Mouse (Mus musculus) Patski (cell line): ENCODE results near the gene Otud7b. TPM values are rescaled to one million over a fixed set of nuclear protein-coding genes. Genes with fewer than 3 reads are reported as not detected.

Experiments
- ATAC-seq: fragments of 100-300 bp; one replicate; pipeline ENCODE4 v1.8.0; 2021
- CTCF ChIA-PET: fragments of 350-600 bp; sonication (Branson Sonifier 250); formaldehyde crosslinking; loops from one replicate; lab custom pipeline; 2022; ENCODE audit warnings: inconsistent platforms; lab: Charles Lee
- POLR2A ChIA-PET: fragments of 350-600 bp; sonication (Branson Sonifier 250); formaldehyde crosslinking; loops from one replicate; lab custom pipeline; 2022; ENCODE audit warnings: antibody characterized with exemption, inconsistent platforms; lab: Charles Lee
- DNase-seq: peaks from one replicate; pipeline ENCODE4 v3.0.0-alpha.2; 2011; ENCODE audit warnings: low read depth, low spot score
- H3K27me3 ChIP-seq: fragments of 371-371 bp; one replicate; pipeline ENCODE4 v1.5.1; 2021
- CTCF ChIP-seq: fragments of 100-300 bp; IDR thresholded peaks from one replicate; pipeline ENCODE4 v1.5.1; 2021
- in situ Hi-C: fragments of 300-500 bp; cut with MboI; formaldehyde crosslinking; loops from 3 replicates; pipeline ENCODE4 v1.11.1; 2018; ENCODE audit warnings: low pct_unique_long_range_greater_than_20kb, mixed read lengths
- polyA plus RNA-seq: library from polyadenylated mRNA; unstranded; gene quantifications from one replicate; pipeline ENCODE4 v1.2.3, GENCODE M21; 2021

The Otud7b gene
- polyA plus RNA-seq, result 45.3 TPM

DNA sequence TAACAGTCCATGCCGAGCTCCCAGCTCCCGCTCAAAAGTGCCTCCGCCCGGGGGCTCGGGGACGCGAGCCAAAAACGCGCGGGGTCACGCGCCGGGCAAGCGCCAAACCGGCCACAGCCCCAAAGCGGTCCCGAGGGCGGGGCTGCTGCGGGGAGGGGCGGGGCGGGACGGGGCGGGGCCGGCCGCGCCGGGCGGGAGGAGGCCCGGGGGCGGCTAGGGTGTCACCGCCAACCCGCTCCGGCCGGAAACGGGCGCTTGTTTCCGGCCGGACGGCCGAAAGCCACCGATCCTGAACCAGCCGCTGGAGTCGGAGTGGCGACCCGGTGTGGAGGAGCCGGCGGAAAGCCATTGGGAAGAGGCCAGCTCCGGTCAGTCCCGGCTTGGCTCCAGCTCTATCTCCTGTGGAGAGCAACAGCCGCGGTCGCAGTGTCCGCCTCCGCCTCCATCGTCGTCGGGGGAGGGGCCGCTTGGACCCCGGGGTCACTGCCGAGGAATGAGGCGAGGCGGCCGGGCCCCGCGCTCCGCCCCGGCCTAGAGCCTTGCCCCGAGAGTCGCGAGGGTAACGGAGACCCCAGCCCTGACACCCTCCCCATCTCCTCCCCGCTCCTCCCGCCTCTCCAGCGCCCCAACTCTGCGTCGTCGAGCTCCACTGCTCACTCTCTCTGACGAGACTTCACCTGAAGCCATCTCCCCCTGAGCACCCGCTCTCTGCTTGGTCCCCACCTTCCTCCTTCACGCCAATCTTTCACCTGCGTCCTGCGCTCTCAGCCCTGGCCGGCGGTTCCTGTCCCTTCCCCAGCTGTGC is at the start of gene Otud7b:
Gene Otud7b, plus strand, starts transcription at position 267 of the 805 bp plus-strand sequence.
- in situ Hi-C loops, result no loop called here
- ATAC-seq, result peak; percentile 78
- no peak for TF ChIP-seq CTCF
- H3K27me3 ChIP-seq, result no peaks in the 10 kb centered on the region
- CTCF ChIA-PET, result interaction anchor here (1.2 to 3.9 kb wide), 6 partner anchors 13 to 141 kb away, joined by 3 to 25 read pairs (median 10); no protein-coding TSS in a partner anchor
- no peak for DNase-seq
- POLR2A ChIA-PET, result interaction anchor here (0.6 to 3.1 kb wide), 13 partner anchors 9 to 371 kb away, joined by 3 to 10 read pairs (median 4); partner anchors contain the start of genes Bola1 and Hist2h2ab

DNA sequence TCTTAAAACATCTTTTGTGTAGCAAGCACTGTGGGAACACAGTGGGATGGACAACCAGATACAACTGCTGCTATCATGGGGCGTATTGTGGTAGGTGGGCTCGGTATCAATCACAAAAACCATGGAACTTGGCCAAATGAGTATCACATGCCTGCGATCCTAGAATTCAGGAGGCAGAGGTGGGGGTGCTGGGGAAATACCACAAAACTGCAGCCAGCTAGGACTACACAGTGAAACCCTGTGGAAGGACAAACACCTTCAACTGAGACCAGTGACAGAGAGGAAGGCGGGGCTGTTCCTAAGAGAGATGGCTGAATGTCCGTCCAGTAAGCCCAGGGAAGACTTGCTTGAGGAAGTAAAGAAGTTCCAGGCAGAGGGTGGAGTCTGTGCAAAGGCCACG is 49.0 kb upstream of the Otud7b start:
- in situ Hi-C loops, result loop anchor here (5.0 kb wide), 2 partner anchors 93 to 173 kb away; partner anchors contain the start of gene Ciart
- H3K27me3 ChIP-seq, result no peaks in the 10 kb centered on the region
- ATAC-seq, result no peak
- no peak for DNase-seq
- TF ChIP-seq CTCF, result no peak
- CTCF ChIA-PET, result interaction anchor here (1.0 kb wide), 1 partner anchor 89 kb away, joined by 3 read pairs; no protein-coding TSS in a partner anchor
- POLR2A ChIA-PET, result no interaction called here

DNA sequence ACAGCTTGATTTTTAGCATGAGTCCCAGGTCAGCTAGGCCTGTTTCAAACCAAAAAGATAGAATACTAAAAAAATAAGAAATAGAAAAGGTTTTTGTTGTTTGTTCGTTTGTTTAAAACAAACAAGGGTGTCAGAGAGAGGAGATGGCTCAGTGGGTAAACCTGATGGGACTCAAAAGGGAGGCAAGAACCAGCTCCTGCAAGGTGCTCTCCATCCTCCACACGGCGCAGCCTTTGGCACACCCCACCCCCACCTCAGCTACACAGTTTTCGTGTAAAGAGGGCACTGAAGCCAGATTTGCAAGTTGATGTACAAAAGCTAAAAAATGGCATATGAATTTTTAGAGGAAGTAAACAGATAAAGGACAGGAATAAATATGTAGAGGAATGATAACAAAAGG is 48.3 kb upstream of the Otud7b start:
- no peak for TF ChIP-seq CTCF
- ChIA-PET CTCF (interaction anchor here (1.0 to 3.1 kb wide), 4 partner anchors 11 to 97 kb away, joined by 3 to 11 read pairs (median 4); no protein-coding TSS in a partner anchor), POLR2A (interaction anchor here (0.8 kb wide), 1 partner anchor 90 kb away, joined by 3 read pairs; no protein-coding TSS in a partner anchor)
- no peaks in the 10 kb centered on the region for H3K27me3 ChIP-seq
- DNase-seq (no peak), ATAC-seq (no peak)
- in situ Hi-C loops, result loop anchor here (5.0 kb wide), 2 partner anchors 94 to 174 kb away; partner anchors contain the start of gene Ciart

DNA sequence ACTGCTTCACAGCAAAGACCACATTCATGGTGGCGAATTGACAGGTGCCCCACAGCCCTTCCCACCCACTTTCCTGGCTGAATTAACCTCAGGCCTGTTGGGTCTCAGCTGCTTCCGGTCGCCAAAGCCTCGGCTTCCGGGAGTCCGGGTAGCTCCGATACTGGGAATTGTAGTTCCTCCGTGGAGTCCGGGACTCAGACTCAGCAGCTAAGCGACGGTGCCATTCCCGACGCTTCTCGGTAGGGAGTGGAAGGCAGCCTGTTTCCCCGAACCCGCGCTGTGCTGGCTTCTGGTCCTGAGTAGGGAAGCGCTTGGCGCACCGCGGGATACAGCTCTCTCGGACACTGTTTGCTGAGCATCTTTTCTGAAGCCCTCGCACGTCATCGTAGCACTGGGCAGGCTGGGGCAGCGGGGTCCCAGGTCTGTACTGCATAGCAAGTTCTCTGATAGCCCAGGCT is 46.6 kb upstream of the Otud7b start:
- no peaks in the 10 kb centered on the region for H3K27me3 ChIP-seq
- ChIA-PET CTCF (interaction anchor here (0.8 to 14.3 kb wide), 12 partner anchors 9 to 160 kb away, joined by 3 to 190 read pairs (median 4); no protein-coding TSS in a partner anchor), POLR2A (interaction anchor here (0.7 to 1.9 kb wide), 8 partner anchors 8 to 163 kb away, joined by 3 to 11 read pairs (median 4); partner anchors contain the start of genes Bola1, Hist2h2ab, Hist2h2ac and Hist2h2be)
- ATAC-seq (peak; percentile 96), DNase-seq (peak; percentile 84)
- no peak for TF ChIP-seq CTCF
- in situ Hi-C loops, result loop anchor here (5.0 kb wide), 2 partner anchors 95 to 175 kb away; partner anchors contain the start of gene Ciart

DNA sequence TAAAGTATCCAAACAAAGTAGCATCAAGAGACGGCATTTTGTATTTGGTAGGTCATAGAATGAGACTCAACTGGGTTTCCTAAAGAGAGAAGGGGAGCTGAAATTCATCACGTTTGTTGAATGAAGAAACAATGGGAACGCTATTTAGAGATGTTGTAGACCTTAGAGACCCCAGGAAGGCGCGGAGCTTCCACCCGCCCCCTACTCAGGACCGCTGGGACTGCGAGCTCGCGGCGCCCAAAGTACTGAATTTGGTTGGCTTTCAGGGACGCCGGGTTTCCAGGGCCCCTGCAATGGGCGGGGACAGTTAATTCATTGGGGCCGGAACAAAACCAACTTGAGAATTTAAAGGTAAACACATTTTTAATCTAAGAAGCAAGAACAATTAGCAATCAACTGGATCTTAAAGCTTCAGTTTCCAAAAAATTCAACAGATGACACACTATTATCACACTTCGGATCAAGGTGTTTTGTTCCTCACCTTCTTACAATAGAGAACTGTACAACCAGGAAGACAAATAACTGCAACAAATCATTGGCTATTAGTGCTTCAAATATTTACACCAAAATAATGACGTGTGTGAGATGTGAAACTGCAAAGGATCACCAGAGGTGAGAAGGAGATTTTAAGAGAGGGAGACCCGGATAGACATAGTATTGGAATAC is 46.0 kb upstream of the Otud7b start, which contains the start of gene Vps45:
Gene Vps45, minus strand, starts transcription at position 236 of the 666 bp plus-strand sequence.
- POLR2A ChIA-PET, result interaction anchor here (0.7 to 1.9 kb wide), 7 partner anchors 8 to 162 kb away, joined by 3 to 11 read pairs (median 4); partner anchors contain the start of genes Bola1, Hist2h2ab, Hist2h2ac and Hist2h2be
- no peak for DNase-seq

DNA sequence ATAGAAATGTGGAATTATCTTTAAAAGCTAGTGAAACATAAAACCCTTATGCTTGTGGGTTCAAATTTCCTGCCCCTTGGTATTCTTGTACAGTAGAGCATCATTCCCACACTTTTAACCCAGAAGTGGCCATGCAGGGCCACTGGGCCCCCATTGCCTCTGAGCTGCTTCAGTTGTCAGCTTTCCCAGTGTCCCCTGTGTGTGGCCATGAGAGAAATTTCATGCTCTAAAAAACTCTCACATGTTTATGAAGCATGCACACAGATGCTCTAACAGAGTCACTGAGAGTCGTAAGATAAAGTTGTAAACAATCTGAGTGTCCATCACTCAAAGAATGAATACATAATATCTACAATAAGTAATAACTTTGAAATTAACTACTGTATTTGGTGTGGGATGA is 44.2 kb upstream of the Otud7b start:
- TF ChIP-seq CTCF, result no peak
- POLR2A ChIA-PET, result interaction anchor here (0.6 kb wide), 2 partner anchors 16 to 147 kb away, joined by 3 to 4 read pairs; no protein-coding TSS in a partner anchor
- CTCF ChIA-PET, result interaction anchor here (1.2 to 14.3 kb wide), 7 partner anchors 9 to 174 kb away, joined by 3 to 190 read pairs (median 5); partner anchors contain the start of gene Mtmr11
- ATAC-seq, result no peak
- H3K27me3 ChIP-seq, result no peaks in the 10 kb centered on the region
- no peak for DNase-seq
- in situ Hi-C loops, result loop anchor here (10.0 kb wide), 2 partner anchors 155 to 205 kb away; partner anchors contain the start of genes Bola1, Hist2h2ab, Hist2h2bb and Hist2h3b

More for the DNA sequence above, 46.0 kb upstream of the Otud7b start, which contains the start of gene Vps45:
- CTCF ChIA-PET, result interaction anchor here (1.1 to 14.3 kb wide), 9 partner anchors 8 to 161 kb away, joined by 3 to 190 read pairs (median 8); no protein-coding TSS in a partner anchor
- in situ Hi-C loops, result loop anchor here (5.0 kb wide), 2 partner anchors 96 to 176 kb away; partner anchors contain the start of gene Ciart
- no peaks in the 10 kb centered on the region for H3K27me3 ChIP-seq
- ATAC-seq, result peak; percentile 45
- no peak for TF ChIP-seq CTCF

DNA sequence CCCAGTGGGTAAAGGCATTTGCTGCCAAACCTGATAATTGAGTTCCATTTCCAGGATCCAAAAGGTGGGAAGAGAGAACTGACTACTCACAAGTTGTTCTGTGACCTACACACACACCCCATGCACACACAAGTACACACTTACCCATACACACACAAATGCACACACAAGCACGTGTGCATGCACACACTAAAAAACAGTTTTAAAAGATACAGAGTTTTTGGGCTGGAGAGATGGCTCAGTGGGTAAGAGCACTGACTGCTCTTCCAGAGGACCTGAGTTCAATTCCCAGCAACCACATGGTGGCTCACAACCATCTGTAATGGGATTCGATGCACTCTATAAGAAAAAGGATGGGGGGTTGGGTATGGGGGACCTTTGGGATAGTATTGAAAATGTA is 41.0 kb upstream of the Otud7b start:
- CTCF ChIA-PET, result interaction anchor here (0.8 to 14.3 kb wide), 4 partner anchors 81 to 198 kb away, joined by 3 to 190 read pairs (median 8); no protein-coding TSS in a partner anchor
- DNase-seq (no peak), ATAC-seq (no peak)
- no peak for TF ChIP-seq CTCF
- in situ Hi-C loops, result loop anchor here (10.0 kb wide), 2 partner anchors 152 to 202 kb away; partner anchors contain the start of genes Bola1, Hist2h2ab, Hist2h2bb and Hist2h3b
- POLR2A ChIA-PET, result no interaction called here
- H3K27me3 ChIP-seq, result no peaks in the 10 kb centered on the region

DNA sequence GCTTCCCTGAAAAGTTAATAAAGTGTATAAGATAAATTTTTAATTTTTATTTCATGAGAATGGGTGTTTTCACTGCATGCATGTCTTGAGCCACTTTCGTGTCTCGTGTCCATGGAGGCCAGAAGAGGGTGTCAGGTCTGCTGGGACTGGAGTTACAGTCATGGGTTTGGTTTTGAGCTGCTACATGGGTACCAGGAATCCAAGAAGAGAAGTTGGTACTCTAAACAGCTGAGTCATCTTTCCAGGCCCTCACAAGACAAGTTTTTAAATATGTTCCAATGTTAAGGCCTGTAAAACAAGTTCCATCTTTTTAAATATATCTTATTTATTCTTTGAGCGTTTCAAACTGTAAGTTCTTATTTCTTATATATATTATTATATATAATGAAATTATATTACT is 40.1 kb upstream of the Otud7b start:
- ATAC-seq, result no peak
- TF ChIP-seq CTCF, result no peak
- no peak for DNase-seq
- in situ Hi-C loops, result loop anchor here (10.0 kb wide), 2 partner anchors 151 to 201 kb away; partner anchors contain the start of genes Bola1, Hist2h2ab, Hist2h2bb and Hist2h3b
- POLR2A ChIA-PET, result no interaction called here
- CTCF ChIA-PET, result interaction anchor here (1.0 to 14.3 kb wide), 5 partner anchors 34 to 198 kb away, joined by 3 to 190 read pairs (median 3); no protein-coding TSS in a partner anchor
- no peaks in the 10 kb centered on the region for H3K27me3 ChIP-seq

DNA sequence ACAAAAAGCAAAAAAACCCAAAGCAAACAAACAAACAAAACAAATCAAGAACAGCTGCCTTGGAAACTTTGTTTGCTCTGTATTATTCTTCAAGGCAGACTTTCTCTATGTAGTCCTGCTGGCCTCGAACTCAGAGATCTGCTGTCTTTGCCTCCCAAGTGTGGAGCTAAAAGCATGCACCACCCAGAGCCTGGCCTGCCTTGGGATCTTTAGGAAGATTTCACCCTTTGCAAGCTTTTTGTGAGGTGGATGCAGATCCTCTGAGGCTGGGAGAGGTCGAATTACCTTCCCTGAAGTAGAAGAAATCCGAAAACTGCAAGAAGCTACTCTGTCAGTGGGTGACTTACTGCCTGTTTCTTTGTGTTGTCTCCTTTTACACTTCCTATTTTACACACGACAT is 39.2 kb upstream of the Otud7b start:
- no peak for DNase-seq
- ChIA-PET POLR2A (no interaction called here), CTCF (interaction anchor here (1.0 to 14.3 kb wide), 9 partner anchors 28 to 144 kb away, joined by 3 to 190 read pairs (median 4); partner anchors contain the start of gene Mtmr11)
- no peaks in the 10 kb centered on the region for H3K27me3 ChIP-seq
- in situ Hi-C loops, result loop anchor here (10.0 kb wide), 2 partner anchors 150 to 200 kb away; partner anchors contain the start of genes Bola1, Hist2h2ab, Hist2h2bb and Hist2h3b
- no peak for TF ChIP-seq CTCF
- no peak for ATAC-seq
